Mouse (Mus musculus): Measurements from ENCODE around the gene Esrrb. TPM values are rescaled to one million over a fixed set of nuclear protein-coding genes. Genes with fewer than 3 reads are reported as not detected.

Gene Esrrb
- polyA plus RNA-seq, 1 experiment from 2014 or later, result 5.2 TPM

DNA sequence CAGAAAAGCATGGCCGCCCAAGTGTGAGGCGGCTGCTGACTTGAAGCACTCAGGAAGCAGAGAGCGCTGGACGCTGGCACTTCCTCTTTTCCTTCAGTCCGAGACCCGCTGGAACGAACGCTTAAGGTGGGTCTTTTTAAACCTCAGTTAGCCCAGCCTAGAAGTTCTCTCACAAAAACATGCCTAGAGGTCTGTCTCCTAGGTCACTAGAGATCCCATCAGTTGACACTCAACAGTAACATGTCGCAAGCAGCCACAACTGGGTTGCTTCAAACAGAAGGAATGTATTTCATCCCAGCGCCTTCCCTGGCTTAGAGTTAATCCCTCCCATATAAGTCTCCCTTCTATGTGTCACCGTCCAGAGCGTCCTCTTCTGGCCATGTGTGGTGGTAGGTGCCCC is 33.9 kb downstream of the Esrrb start:
- H3K27ac ChIP-seq (ENCODE audit: low read depth, low read length), result no peak overlapping the region
- H3K36me3 ChIP-seq (ENCODE audit: control insufficient read depth, insufficient read depth, low read length), result no peaks in the 10 kb centered on the region
- H3K4me1 ChIP-seq (ENCODE audit: control insufficient read depth, insufficient read depth, low read depth, low read length), result no peaks in the 10 kb centered on the region
- H3K27me3 ChIP-seq (replicated peaks; ENCODE audit: control insufficient read depth, insufficient read depth, low read length), result no peaks in the 10 kb centered on the region
- no peaks in the 10 kb centered on the region for H3K9me3 ChIP-seq (ENCODE audit: control insufficient read depth, low read length)
- no peak overlapping the region for H3K9ac ChIP-seq (ENCODE audit: low read depth, low read length)
- 91% methylated on average over 12 of the region's 12 CpGs for whole genome bisulfite sequencing
- H3K4me3 ChIP-seq (ENCODE audit: low read length), result no peak overlapping the region
- no peak overlapping the region for H3K4me2 ChIP-seq (ENCODE audit: low read length)
- ATAC-seq, result no peak

DNA sequence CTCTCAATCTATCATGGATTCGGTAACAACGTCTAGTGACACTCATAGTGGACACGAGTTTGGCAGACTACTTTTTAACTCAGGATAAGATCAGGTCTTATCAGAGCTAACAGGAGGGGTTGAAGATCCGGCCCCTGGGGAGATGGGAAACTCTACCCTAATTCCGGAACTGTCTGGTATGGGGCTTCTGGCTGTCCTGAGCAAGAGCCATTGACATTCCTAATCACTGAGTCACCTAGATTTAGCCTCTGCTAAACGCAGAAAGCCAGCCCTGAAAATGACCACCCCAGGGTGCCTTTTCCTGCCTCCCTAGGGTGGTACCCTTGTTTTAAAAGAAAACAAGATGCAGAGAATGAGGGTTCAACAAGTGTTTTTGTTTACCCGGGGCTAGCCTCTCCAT is 34.4 kb downstream of the Esrrb start:
- no peak overlapping the region for H3K4me2 ChIP-seq (ENCODE audit: low read length)
- no peak for ATAC-seq
- no peaks in the 10 kb centered on the region for H3K36me3 ChIP-seq (ENCODE audit: control insufficient read depth, insufficient read depth, low read length)
- no peaks in the 10 kb centered on the region for H3K4me1 ChIP-seq (ENCODE audit: control insufficient read depth, insufficient read depth, low read depth, low read length)
- H3K9ac ChIP-seq (ENCODE audit: low read depth, low read length), result no peak overlapping the region
- 67% methylated on average over 7 of the region's 7 CpGs for WGBS
- H3K27me3 ChIP-seq (replicated peaks; ENCODE audit: control insufficient read depth, insufficient read depth, low read length), result no peaks in the 10 kb centered on the region
- no peaks in the 10 kb centered on the region for H3K9me3 ChIP-seq (ENCODE audit: control insufficient read depth, low read length)
- no peak overlapping the region for H3K4me3 ChIP-seq (ENCODE audit: low read length)
- no peak overlapping the region for H3K27ac ChIP-seq (ENCODE audit: low read depth, low read length)

DNA sequence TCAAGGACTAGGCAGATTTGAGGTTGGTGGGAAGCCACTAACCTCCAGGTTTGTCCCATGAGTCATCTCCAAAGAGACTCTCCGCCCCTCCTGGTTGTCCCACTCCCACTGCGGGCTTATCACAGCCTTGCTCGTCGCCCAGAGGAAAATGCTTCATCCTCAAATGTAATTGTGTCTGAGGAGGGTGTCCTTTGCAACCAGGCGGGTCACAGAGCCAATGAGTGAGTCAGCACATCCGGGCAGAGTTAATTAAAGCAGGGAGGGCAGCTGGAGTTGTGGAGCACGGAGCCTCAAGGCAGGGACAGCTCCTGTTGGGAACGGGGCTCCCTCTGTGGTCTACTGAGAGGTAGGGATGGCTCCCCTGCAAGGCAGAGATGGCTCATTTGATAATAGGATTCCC is 37.8 kb downstream of the Esrrb start:
- Histone ChIP-seq H3K4me3 (ENCODE audit: low read length) (no peak overlapping the region), H3K4me1 (ENCODE audit: control insufficient read depth, insufficient read depth, low read depth, low read length) (peaks cover 2% of the 10 kb centered on the region; the same call in 1 of the 2 replicates), H3K27me3 (replicated peaks; ENCODE audit: control insufficient read depth, insufficient read depth, low read length) (peaks cover under 1% of the 10 kb centered on the region; the same call in 1 of the 2 replicates), H3K36me3 (ENCODE audit: control insufficient read depth, insufficient read depth, low read length) (no peaks in the 10 kb centered on the region), H3K27ac (ENCODE audit: low read depth, low read length) (no peak overlapping the region), H3K4me2 (ENCODE audit: low read length) (no peak overlapping the region), H3K9ac (ENCODE audit: low read depth, low read length) (no peak overlapping the region), H3K9me3 (ENCODE audit: control insufficient read depth, low read length) (no peaks in the 10 kb centered on the region)
- ATAC-seq, result no peak
- 26% methylated on average over 8 of the region's 8 CpGs for WGBS

DNA sequence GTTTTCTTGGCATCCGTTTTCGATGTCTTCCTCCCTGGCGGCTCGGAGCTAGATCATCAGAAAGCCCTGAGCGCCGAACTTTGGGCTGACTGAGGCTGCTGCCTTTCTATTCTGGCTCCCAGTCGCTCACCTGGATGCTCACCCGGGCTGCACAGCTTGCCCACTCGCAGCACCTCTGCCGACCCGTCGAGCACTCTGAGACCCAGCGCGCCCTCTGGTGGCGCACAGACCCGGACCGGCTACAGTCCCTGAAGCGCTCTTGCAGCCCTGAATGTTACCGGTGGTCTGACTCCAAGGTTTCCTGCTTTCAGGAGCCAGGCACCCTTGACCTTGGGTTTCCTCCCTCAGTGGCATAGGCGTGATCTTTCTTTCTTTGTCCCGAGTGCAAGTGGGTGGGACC is 41.8 kb downstream of the Esrrb start:
- Histone ChIP-seq H3K9ac (ENCODE audit: low read depth, low read length) (no peak overlapping the region), H3K4me3 (ENCODE audit: low read length) (peak overlapping the region; percentile 19; the same call in 1 of the 2 replicates), H3K36me3 (ENCODE audit: control insufficient read depth, insufficient read depth, low read length) (no peaks in the 10 kb centered on the region), H3K9me3 (ENCODE audit: control insufficient read depth, low read length) (no peaks in the 10 kb centered on the region), H3K27ac (ENCODE audit: low read depth, low read length) (no peak overlapping the region), H3K4me2 (ENCODE audit: low read length) (peak overlapping the region; percentile 50), H3K27me3 (replicated peaks; ENCODE audit: control insufficient read depth, insufficient read depth, low read length) (peaks cover 3% of the 10 kb centered on the region; the same call in 1 of the 2 replicates), H3K4me1 (ENCODE audit: control insufficient read depth, insufficient read depth, low read depth, low read length) (peaks cover 2% of the 10 kb centered on the region; the same call in 1 of the 2 replicates)
- WGBS, result 6% methylated on average over 21 of the region's 21 CpGs
- peak; percentile 63 for ATAC-seq

DNA sequence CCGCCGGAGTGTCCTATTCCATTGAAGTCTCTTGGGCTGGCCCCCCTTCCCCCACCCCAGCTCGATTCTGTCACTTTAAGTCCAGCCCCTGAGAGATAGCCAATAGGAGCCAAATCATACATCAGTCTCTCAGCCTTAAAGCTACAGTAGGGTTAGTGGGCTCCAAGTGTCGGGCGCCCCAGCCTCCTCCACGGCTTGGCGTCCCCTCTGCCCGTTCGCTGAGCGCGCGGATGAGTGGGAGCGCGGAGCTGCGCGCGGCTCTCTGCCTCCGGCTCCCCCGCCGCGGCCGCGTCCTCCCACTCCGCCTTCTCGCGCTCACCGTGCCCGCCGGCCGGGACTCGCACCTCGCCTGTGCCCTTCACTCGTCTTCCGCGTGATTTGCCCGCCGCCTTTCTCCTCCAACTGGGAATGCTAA is 60.6 kb downstream of the Esrrb start:
- WGBS, result under 1% methylated on average over 37 of the region's 37 CpGs
- Histone ChIP-seq H3K4me3 (ENCODE audit: low read length) (peak overlapping the region; percentile 60), H3K4me2 (ENCODE audit: low read length) (peak overlapping the region; percentile 95), H3K9ac (ENCODE audit: low read depth, low read length) (peak overlapping the region; percentile 64), H3K9me3 (ENCODE audit: control insufficient read depth, low read length) (no peaks in the 10 kb centered on the region), H3K4me1 (ENCODE audit: control insufficient read depth, insufficient read depth, low read depth, low read length) (peaks cover 12% of the 10 kb centered on the region), H3K27ac (ENCODE audit: low read depth, low read length) (no peak overlapping the region), H3K36me3 (ENCODE audit: control insufficient read depth, insufficient read depth, low read length) (no peaks in the 10 kb centered on the region), H3K27me3 (replicated peaks; ENCODE audit: control insufficient read depth, insufficient read depth, low read length) (peaks cover 30% of the 10 kb centered on the region)
- peak; percentile 88 for ATAC-seq

DNA sequence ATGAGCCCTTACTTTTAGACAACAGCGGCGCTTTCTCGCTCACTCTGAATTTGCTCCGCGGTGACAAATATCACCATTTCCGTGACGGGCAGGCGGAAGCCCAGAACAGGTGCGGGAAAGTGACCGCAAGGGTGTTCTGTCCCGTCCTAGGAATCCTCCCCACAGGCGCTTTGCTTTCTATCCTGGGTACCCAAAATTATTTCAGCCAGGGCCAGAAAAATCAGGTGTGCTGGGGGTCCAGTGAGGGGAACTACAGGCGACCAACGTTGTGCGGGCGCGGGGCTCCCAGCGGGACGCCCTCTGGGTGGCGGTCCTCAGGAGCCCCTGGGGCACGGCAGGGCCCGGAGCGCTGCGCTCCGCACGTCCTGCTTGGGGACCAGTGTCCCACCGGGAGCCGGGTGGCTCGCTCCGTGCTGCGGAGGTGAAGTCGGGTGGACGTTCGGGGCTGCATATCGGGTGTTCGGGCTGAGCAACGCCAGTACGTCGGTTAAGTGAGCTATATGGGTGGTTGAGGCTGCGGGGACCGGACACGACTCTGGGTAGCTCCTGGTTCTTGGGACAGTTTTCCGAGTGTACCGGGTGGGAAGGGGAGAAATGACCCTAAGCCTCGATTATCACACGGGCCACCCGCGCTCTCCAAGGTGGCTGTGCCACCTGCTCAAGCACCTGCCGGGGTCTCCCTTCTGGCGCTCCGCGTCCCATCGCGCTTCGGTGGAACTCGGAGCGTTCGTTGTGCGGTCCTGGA is 61.4 kb downstream of the Esrrb start:
- H3K9me3 ChIP-seq (ENCODE audit: control insufficient read depth, low read length), result no peaks in the 10 kb centered on the region
- H3K27ac ChIP-seq (ENCODE audit: low read depth, low read length), result no peak overlapping the region
- H3K27me3 ChIP-seq (replicated peaks; ENCODE audit: control insufficient read depth, insufficient read depth, low read length), result peaks cover 30% of the 10 kb centered on the region

DNA sequence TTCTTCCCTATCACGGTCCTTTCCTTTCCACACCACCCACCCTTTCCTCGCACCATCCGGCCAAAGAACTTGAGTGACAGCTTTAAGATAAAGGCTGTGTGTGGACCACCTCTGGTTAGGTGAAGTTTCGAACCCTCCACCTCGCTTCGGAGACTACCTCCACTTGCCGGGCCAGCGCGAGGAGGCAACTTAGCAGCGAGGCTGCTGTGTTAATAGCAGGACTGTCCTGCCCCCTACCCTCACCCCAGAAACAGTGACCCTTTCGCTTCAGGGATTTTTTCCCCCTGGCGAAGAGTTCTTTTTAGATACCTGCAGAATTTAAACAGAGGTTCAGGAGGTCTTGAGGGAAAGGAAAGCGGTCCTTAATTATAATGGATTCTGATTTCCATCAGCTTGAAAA is 62.2 kb downstream of the Esrrb start:
- H3K36me3 ChIP-seq (ENCODE audit: control insufficient read depth, insufficient read depth, low read length), result no peaks in the 10 kb centered on the region
- H3K27ac ChIP-seq (ENCODE audit: low read depth, low read length), result no peak overlapping the region
- peak overlapping the region; percentile 60 for H3K4me3 ChIP-seq (ENCODE audit: low read length)
- 6% methylated on average over 13 of the region's 13 CpGs for WGBS
- peaks cover 30% of the 10 kb centered on the region for H3K27me3 ChIP-seq (replicated peaks; ENCODE audit: control insufficient read depth, insufficient read depth, low read length)
- H3K9ac ChIP-seq (ENCODE audit: low read depth, low read length), result no peak overlapping the region
- peaks cover 12% of the 10 kb centered on the region for H3K4me1 ChIP-seq (ENCODE audit: control insufficient read depth, insufficient read depth, low read depth, low read length)
- no peaks in the 10 kb centered on the region for H3K9me3 ChIP-seq (ENCODE audit: control insufficient read depth, low read length)
- no peak overlapping the region for H3K4me2 ChIP-seq (ENCODE audit: low read length)
- ATAC-seq, result no peak

More for the DNA sequence above, 61.4 kb downstream of the Esrrb start:
- H3K4me2 ChIP-seq (ENCODE audit: low read length), result peak overlapping the region; percentile 95
- peak overlapping the region; percentile 64; the same call in 1 of the 2 replicates for H3K9ac ChIP-seq (ENCODE audit: low read depth, low read length)
- ATAC-seq, result no peak
- H3K4me3 ChIP-seq (ENCODE audit: low read length), result peak overlapping the region; percentile 60
- WGBS, result under 1% methylated on average over 59 of the region's 59 CpGs
- H3K36me3 ChIP-seq (ENCODE audit: control insufficient read depth, insufficient read depth, low read length), result no peaks in the 10 kb centered on the region
- H3K4me1 ChIP-seq (ENCODE audit: control insufficient read depth, insufficient read depth, low read depth, low read length), result peaks cover 12% of the 10 kb centered on the region

DNA sequence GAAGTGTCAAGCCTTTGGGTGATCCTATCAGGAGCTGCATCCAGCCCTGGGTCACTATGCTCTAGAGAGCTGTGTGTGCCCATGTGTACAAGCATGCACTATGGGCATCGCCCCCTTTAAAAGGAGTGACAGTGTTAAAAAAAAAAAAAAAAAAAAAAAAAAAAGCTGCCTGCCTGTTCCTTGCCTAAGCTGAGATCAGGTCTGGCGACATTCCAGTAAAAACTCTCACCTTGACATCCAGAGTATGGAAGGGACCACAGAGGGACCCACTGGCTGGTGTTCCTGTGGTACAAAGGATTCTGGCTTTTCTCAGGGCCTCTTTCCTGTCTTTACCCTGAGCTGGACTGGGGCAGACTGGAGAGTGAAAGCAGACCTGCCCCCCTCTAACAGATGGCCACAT is 66.7 kb downstream of the Esrrb start:
- 71% methylated on average over 2 of the region's 2 CpGs for WGBS
- Histone ChIP-seq H3K4me3 (ENCODE audit: low read length) (no peak overlapping the region), H3K9me3 (ENCODE audit: control insufficient read depth, low read length) (no peaks in the 10 kb centered on the region), H3K9ac (ENCODE audit: low read depth, low read length) (no peak overlapping the region), H3K27ac (ENCODE audit: low read depth, low read length) (no peak overlapping the region), H3K27me3 (replicated peaks; ENCODE audit: control insufficient read depth, insufficient read depth, low read length) (peaks cover 15% of the 10 kb centered on the region), H3K4me1 (ENCODE audit: control insufficient read depth, insufficient read depth, low read depth, low read length) (no peaks in the 10 kb centered on the region; the same call in 1 of the 2 replicates), H3K4me2 (ENCODE audit: low read length) (no peak overlapping the region), H3K36me3 (ENCODE audit: control insufficient read depth, insufficient read depth, low read length) (no peaks in the 10 kb centered on the region)
- ATAC-seq, result no peak

DNA sequence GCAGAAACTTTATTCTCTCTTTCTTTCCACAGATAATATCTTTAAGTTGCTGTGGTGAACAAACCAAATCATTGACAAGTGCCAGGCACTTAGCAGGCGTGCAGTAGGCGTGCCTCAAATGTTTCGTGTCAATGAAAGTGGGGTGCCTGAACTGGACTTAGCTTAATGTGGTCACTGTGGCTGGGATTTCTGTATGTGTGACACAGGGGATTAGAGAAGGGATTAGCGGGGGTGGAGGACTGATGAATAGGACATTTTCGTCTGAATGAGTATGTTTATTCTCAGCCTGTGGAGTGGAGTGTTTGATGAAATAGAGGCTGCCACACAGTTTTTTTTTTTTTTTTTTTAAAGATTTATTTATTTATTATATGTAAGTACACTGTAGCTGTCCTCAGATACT is 70.8 kb downstream of the Esrrb start:
- no peaks in the 10 kb centered on the region for H3K36me3 ChIP-seq (ENCODE audit: control insufficient read depth, insufficient read depth, low read length)
- no peak overlapping the region for H3K9ac ChIP-seq (ENCODE audit: low read depth, low read length)
- no peak for ATAC-seq
- no peak overlapping the region for H3K4me2 ChIP-seq (ENCODE audit: low read length)
- H3K4me3 ChIP-seq (ENCODE audit: low read length), result no peak overlapping the region
- no peaks in the 10 kb centered on the region for H3K9me3 ChIP-seq (ENCODE audit: control insufficient read depth, low read length)
- H3K4me1 ChIP-seq (ENCODE audit: control insufficient read depth, insufficient read depth, low read depth, low read length), result peaks cover 4% of the 10 kb centered on the region
- H3K27ac ChIP-seq (ENCODE audit: low read depth, low read length), result no peak overlapping the region
- no peaks in the 10 kb centered on the region for H3K27me3 ChIP-seq (replicated peaks; ENCODE audit: control insufficient read depth, insufficient read depth, low read length)
- WGBS, result 77% methylated on average over 5 of the region's 5 CpGs
